Mouse (Mus musculus): Measurements from ENCODE around the gene Zcchc7.

DNA sequence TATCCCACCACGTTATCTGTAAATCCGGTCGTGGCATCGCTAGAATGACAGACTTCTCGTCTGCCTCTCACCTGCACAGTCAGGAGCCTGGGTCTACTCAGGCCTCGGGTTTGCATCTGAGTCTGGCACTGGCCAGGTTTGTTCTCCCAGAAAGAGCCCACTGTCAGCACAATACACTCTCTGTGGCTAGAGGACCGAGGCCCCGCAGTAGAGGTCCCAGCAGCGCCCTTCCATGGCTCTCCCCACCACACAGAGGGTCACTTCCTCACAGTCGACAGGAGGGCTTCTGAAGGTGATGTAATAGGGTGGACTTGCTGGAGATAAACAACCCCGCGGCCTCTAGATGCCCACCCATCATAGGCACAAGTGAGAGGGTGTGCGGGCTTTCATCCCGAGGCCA, 218.2 kb downstream of the Zcchc7 start:
- TF ChIP-seq CTCF (IDR thresholded peaks at IDR 0.05), result no peak
- TF ChIP-seq EP300 (IDR thresholded peaks at IDR 0.05), result no peak

Measured in lung, postnatal 0 days (tissue).